15 mouse cellular contexts compared by ENCODE assay signal in genomic region chr4:150406821-150407220, GRCm38 (mm10).
DNase-seq lines count a peak whose midpoint lies in the region; ATAC-seq and TF ChIP-seq lines count a peak whose summit lies in the region.
"Had no signal": no experiment of that assay in that cellular context is flagged by ENCODE, and none has a peak within 500 bp of the region (broad histone marks: within the 10 kb centered on the region; RNA-seq: fewer than 3 reads in every experiment).

No protein-coding gene starts in this region.

- dilution Hi-C loops in CH12.LX (cut with MboI; ENCODE audit: extremely low pct_ligation_motif_present, extremely low pct_unique_long_range_greater_than_20kb, low sequenced_read_pairs) = no loop called here

- DNase-seq in heart, postnatal 14 days = no peak
- peak; percentile 44 for DNase-seq in CD4-positive, CD25-positive, alpha-beta regulatory T cell, adult 2 months (ENCODE audit: low read depth, low spot score)
- DNase-seq in CH12.LX (ENCODE audit: extremely low read depth) = no peak
- no peak for DNase-seq in liver, embryonic 11.5 days (ENCODE audit: low spot score)
- no peak for DNase-seq in stomach, postnatal 0 days (ENCODE audit: low spot score)
- DNase-seq in left cerebral cortex, postnatal 25 days (ENCODE audit: low spot score in 2 of 2) = no peak
- DNase-seq: adrenal gland, postnatal 14 days; gastrocnemius, postnatal 25 days; lung, postnatal 10 days; thymus, adult 2 months had no signal

- TF ChIP-seq EP300 in CH12.LX (IDR thresholded peaks at IDR 0.05; ENCODE audit: low read length) = peak; percentile 56
- TF ChIP-seq EP300 in stomach, postnatal 0 days (optimal IDR thresholded peaks at IDR 0.05) = no peak

- no peak for TF ChIP-seq CTCF in CH12.LX (conservative IDR thresholded peaks at IDR 0.05 in 1 of 2, IDR thresholded peaks at IDR 0.05 in 1 of 2; ENCODE audit: low read depth in 2 of 2, low read length in 2 of 2)
- no peak for TF ChIP-seq CTCF in stomach, postnatal 0 days (IDR thresholded peaks at IDR 0.05; ENCODE audit: low read depth)

- TF ChIP-seq RAD21 in CH12.LX (IDR thresholded peaks at IDR 0.05; ENCODE audit: low read depth, low read length) = no peak

- 73% methylated on average over 6 of the region's 6 CpGs for WGBS in heart, embryonic 11.5 days (ENCODE audit: insufficient replicate concordance)
- WGBS in liver, embryonic 11.5 days = 68% methylated on average over 6 of the region's 6 CpGs
- WGBS in stomach, postnatal 0 days = 73% methylated on average over 6 of the region's 6 CpGs

- H3K4me1 ChIP-seq in heart, embryonic 11.5 days (ENCODE audit: control insufficient read depth, insufficient read depth, low read length) = peaks cover 47% of the 10 kb centered on the region
- peaks cover 16 to 65% of the 10 kb centered on the region in 2 experiments for H3K4me1 ChIP-seq in CH12.LX (ENCODE audit: control insufficient read depth in 1 of 2, insufficient read depth in 2 of 2)
- peaks cover 52% of the 10 kb centered on the region for H3K4me1 ChIP-seq in liver, embryonic 11.5 days (replicated peaks; ENCODE audit: control insufficient read depth, insufficient read depth, low read length)
- H3K4me1 ChIP-seq in stomach, postnatal 0 days (replicated peaks; ENCODE audit: control insufficient read depth, insufficient read depth) = peaks cover 3% of the 10 kb centered on the region; the same call in 1 of the 2 replicates

- no peak for ATAC-seq in heart, embryonic 11.5 days (replicated peaks; ENCODE audit: insufficient number of reproducible peaks, low FRiP score, low TSS enrichment)
- no peak; the same call in 1 of the 2 replicates for ATAC-seq in liver, embryonic 11.5 days (replicated peaks; ENCODE audit: low FRiP score)
- no peak for ATAC-seq in stomach, postnatal 0 days (ENCODE audit: low FRiP score, low TSS enrichment)

- H3K36me3 ChIP-seq in heart, embryonic 11.5 days (ENCODE audit: control insufficient read depth, insufficient read depth, low read length) = no peaks in the 10 kb centered on the region
- peaks cover 13 to 50% of the 10 kb centered on the region in 2 experiments for H3K36me3 ChIP-seq in CH12.LX (replicated peaks in 1 of 2; ENCODE audit: control insufficient read depth in 1 of 2, insufficient read depth in 1 of 2, low read length in 1 of 2)
- no peaks in the 10 kb centered on the region; the same call in 1 of the 2 replicates for H3K36me3 ChIP-seq in liver, embryonic 11.5 days (ENCODE audit: control insufficient read depth, insufficient read depth, low read length)
- H3K36me3 ChIP-seq in stomach, postnatal 0 days (ENCODE audit: control insufficient read depth, insufficient read depth, low read length) = no peaks in the 10 kb centered on the region

- no peak for TF ChIP-seq POLR2A in CH12.LX (IDR thresholded peaks at IDR 0.05; ENCODE audit: low read depth, low read length)

- H3K27ac ChIP-seq in heart, embryonic 11.5 days (ENCODE audit: low read depth, low read length) = peak overlapping the region; percentile 36; the same call in 1 of the 2 replicates
- peak overlapping the region; percentile 54 for H3K27ac ChIP-seq in CH12.LX (ENCODE audit: insufficient read depth, low read depth)
- peak overlapping the region; percentile 60 for H3K27ac ChIP-seq in liver, embryonic 11.5 days (ENCODE audit: low read depth, low read length)
- no peak overlapping the region for H3K27ac ChIP-seq in stomach, postnatal 0 days (replicated peaks)
- H3K27ac ChIP-seq: hindbrain, embryonic 15.5 days; layer of hippocampus, adult 2 months; limb, embryonic 13.5 days had no signal

- in situ Hi-C loops in CH12.LX (cut with MboI; ENCODE audit: low pct_ligation_motif_present, low pct_unique_long_range_greater_than_20kb, low sequenced_read_pairs) = no loop called here

- H3K27me3 ChIP-seq in heart, embryonic 11.5 days (ENCODE audit: control insufficient read depth, insufficient read depth, low read length) = no peaks in the 10 kb centered on the region
- H3K27me3 ChIP-seq in CH12.LX (replicated peaks) = no peaks in the 10 kb centered on the region
- H3K27me3 ChIP-seq in liver, embryonic 11.5 days (replicated peaks; ENCODE audit: control insufficient read depth, insufficient read depth, low read length) = no peaks in the 10 kb centered on the region
- H3K27me3 ChIP-seq in stomach, postnatal 0 days (ENCODE audit: control insufficient read depth, insufficient read depth, low read length) = no peaks in the 10 kb centered on the region
- H3K27me3 ChIP-seq: hindbrain, embryonic 15.5 days; limb, embryonic 13.5 days had no signal

- peaks cover 15% of the 10 kb centered on the region for H3K79me2 ChIP-seq in CH12.LX (replicated peaks; ENCODE audit: control insufficient read depth, extremely low read depth, insufficient read depth, poor library complexity, severe bottlenecking)

- no peaks in the 10 kb centered on the region for H3K9me3 ChIP-seq in heart, embryonic 11.5 days (replicated peaks; ENCODE audit: control insufficient read depth, low read length)
- no peaks in the 10 kb centered on the region for H3K9me3 ChIP-seq in CH12.LX (replicated peaks; ENCODE audit: low read length)
- no peaks in the 10 kb centered on the region for H3K9me3 ChIP-seq in liver, embryonic 11.5 days (ENCODE audit: control insufficient read depth, low read length)
- H3K9me3 ChIP-seq in stomach, postnatal 0 days (ENCODE audit: control insufficient read depth, low read length) = no peaks in the 10 kb centered on the region
- H3K9me3 ChIP-seq: hindbrain, embryonic 15.5 days; limb, embryonic 13.5 days; midbrain, embryonic 10.5 days had no signal

- intact Hi-C loops in heart, postnatal 14 days (cut with DNase I) = loop anchor here (5.0 kb wide), 2 partner anchors 35 to 55 kb away; no protein-coding TSS in a partner anchor
- intact Hi-C loops in left cerebral cortex, postnatal 25 days (cut with DNase I) = no loop called here

- H3K4me2 ChIP-seq in heart, embryonic 11.5 days = peak overlapping the region; percentile 33
- peak overlapping the region; percentile 69 for H3K4me2 ChIP-seq in CH12.LX (ENCODE audit: insufficient read depth, low read depth, poor library complexity, severe bottlenecking)
- peak overlapping the region; percentile 55 for H3K4me2 ChIP-seq in liver, embryonic 11.5 days
- H3K4me2 ChIP-seq in stomach, postnatal 0 days (replicated peaks; ENCODE audit: low read depth) = no peak overlapping the region
- H3K4me2 ChIP-seq: hindbrain, embryonic 15.5 days; limb, embryonic 13.5 days had no signal

- H3K4me3 ChIP-seq in heart, embryonic 11.5 days (ENCODE audit: low read depth, low read length) = no peak overlapping the region
- H3K4me3 ChIP-seq in CH12.LX (replicated peaks in 1 of 3; ENCODE audit: low read depth in 2 of 3, low read length in 2 of 3, poor library complexity in 1 of 3) = peak overlapping the region; percentile 22 to 41 (median 26)
- H3K4me3 ChIP-seq in liver, embryonic 11.5 days (ENCODE audit: low read depth, low read length) = peak overlapping the region; percentile 16
- H3K4me3 ChIP-seq in stomach, postnatal 0 days (ENCODE audit: low read depth, low read length) = no peak overlapping the region
- H3K4me3 ChIP-seq: hindbrain, embryonic 15.5 days; layer of hippocampus, adult 2 months; limb, embryonic 13.5 days; midbrain, embryonic 10.5 days had no signal

- H3K9ac ChIP-seq in heart, embryonic 11.5 days (ENCODE audit: low read depth, low read length) = no peak overlapping the region; the same call in 1 of the 2 replicates
- H3K9ac ChIP-seq in CH12.LX (ENCODE audit: insufficient read depth, low read depth) = no peak overlapping the region; the same call in 1 of the 2 replicates
- 0 out of 2 replicates have a peak overlapping the region, but pooled peaks have one; percentile 47 for H3K9ac ChIP-seq in liver, embryonic 11.5 days (ENCODE audit: low read depth, low read length)
- H3K9ac ChIP-seq in stomach, postnatal 0 days (ENCODE audit: low read length) = no peak overlapping the region
- H3K9ac ChIP-seq: hindbrain, embryonic 15.5 days; limb, embryonic 13.5 days had no signal

TF ChIP-seq in CH12.LX, 34 proteins besides CTCF, POLR2A, EP300 and RAD21:
- no peak for TF ChIP-seq UBTF (IDR thresholded peaks at IDR 0.05; ENCODE audit: low read depth, low read length)
- 0 out of 2 replicates have a peak, but pooled peaks have one; percentile 22 for TF ChIP-seq SIN3A (IDR thresholded peaks at IDR 0.05; ENCODE audit: low read length)
- peak; percentile 59; the same call in 1 of the 2 replicates for TF ChIP-seq IRF4 (IDR thresholded peaks at IDR 0.05; ENCODE audit: low read depth, low read length)
- TF ChIP-seq SMC3 (IDR thresholded peaks at IDR 0.05; ENCODE audit: low read depth, low read length) = no peak
- peak; percentile 51; the same call in 1 of the 2 replicates for TF ChIP-seq MXI1 (IDR thresholded peaks at IDR 0.05; ENCODE audit: low read depth, low read length)
- peak; percentile 68; the same call in 1 of the 2 replicates for TF ChIP-seq CHD1 (IDR thresholded peaks at IDR 0.05; ENCODE audit: low read depth, low read length)
- no peak for TF ChIP-seq JUND (conservative IDR thresholded peaks at IDR 0.05; ENCODE audit: low read depth, low read length)

Comparison
In these comparisons a context has a peak if more than half of its experiments do, and no peak if none do; other contexts are left out.
1. H3K4me3 ChIP-seq: peak in CH12.LX (3 of 3) and liver, embryonic 11.5 days (single experiment); none in heart, embryonic 11.5 days (single experiment) and stomach, postnatal 0 days (single experiment).